Mouse (Mus musculus): Measurements from ENCODE around the gene Mdc1. TPM values are rescaled to one million over a fixed set of nuclear protein-coding genes. Genes with fewer than 3 reads are reported as not detected.

The Mdc1 gene
- polyA plus RNA-seq, 1 experiment from 2014 or later = 2.8 TPM

DNA sequence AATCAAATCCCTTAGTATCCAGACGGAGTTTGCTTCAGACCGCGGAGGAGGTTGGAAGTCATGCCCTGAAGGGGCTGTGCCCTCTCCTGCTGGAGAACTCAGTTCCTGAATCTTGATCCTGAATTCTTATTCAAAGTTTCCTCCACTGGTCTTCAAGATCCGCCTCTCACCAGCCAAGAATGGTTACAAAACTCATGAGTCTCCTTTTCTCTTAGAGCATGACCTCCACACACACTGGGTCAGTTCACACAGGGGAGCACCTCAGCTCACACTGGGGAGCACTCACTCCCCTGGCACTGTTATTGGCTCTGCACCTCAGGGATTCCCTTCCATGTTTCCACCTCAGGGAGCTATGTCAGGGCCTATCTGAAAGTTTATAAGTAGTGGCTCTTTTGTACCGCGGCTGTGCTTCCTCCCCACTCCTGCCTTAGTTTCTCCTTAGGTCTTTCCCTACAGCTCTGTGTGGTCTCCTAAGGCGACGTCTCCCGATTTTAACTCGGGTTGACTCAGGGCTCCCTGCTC, 23.6 kb downstream of the Mdc1 start:
- Histone ChIP-seq H3K27ac (ENCODE audit: low read length) (peak overlapping the region; percentile 90), H3K9ac (replicated peaks; ENCODE audit: low read depth) (peak overlapping the region; percentile 68), H3K4me2 (replicated peaks; ENCODE audit: low read depth, low read length) (peak overlapping the region; percentile 88), H3K27me3 (replicated peaks; ENCODE audit: insufficient read depth, low read length) (no peaks in the 10 kb centered on the region), H3K9me3 (ENCODE audit: low read length) (no peaks in the 10 kb centered on the region), H3K4me1 (ENCODE audit: insufficient read depth, low read depth, low read length) (peaks cover 9% of the 10 kb centered on the region; the same call in 1 of the 2 replicates), H3K36me3 (ENCODE audit: insufficient read depth, low read length) (no peaks in the 10 kb centered on the region), H3K4me3 (ENCODE audit: low read depth, low read length) (peak overlapping the region; percentile 51)
- TF ChIP-seq EP300 (IDR thresholded peaks at IDR 0.05) (no peak), CTCF (IDR thresholded peaks at IDR 0.05) (no peak)
- WGBS = 35% methylated on average over 10 of the region's 10 CpGs
- DNase-seq (ENCODE audit: low spot score) (no peak), ATAC-seq (no peak)

DNA sequence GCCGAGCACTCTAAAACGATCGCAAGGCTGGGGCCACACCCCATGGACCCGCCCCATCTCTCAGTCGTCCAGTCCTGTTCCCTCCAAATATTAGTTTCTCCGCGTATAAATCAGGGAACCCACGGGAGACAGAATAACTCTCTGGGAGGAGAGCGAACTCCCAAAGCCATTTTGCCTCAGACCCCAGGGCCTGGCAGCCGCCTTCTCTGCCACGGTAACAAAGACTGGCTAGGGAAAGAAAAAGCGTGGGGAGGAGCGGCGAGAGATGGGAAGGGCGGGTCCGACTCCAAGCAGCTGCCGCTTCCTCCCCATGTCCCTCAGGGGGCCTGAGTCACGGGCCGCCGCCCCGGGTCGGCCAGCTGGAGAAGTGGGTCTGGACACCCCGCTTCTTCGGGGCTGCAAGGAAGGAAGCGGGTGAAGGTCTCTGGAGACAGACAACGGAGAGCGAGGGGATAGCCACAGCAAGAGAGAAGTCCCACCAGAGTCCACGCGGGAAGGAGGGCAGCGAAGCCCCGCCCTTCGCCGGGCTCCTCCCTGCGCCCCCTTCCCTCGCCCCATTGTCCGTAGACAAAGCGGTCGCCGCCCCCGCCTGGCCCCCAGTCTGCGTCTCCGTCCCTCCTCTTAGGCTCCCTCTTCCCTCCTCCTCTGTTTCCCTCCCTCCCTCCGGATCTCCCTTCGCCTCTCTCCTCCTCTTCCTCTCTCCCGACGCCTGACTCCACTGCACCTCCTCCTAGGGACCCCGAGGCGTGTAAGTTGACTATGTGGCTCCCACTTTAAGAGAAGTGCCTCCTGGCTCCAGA, 24.4 kb downstream of the Mdc1 start, which contains the start of gene Ppp1r18:
Ppp1r18 (plus strand) TSS at position 113 of the 800 bp plus-strand sequence.
- Histone ChIP-seq H3K27me3 (replicated peaks; ENCODE audit: insufficient read depth, low read length) (no peaks in the 10 kb centered on the region), H3K9ac (replicated peaks; ENCODE audit: low read depth) (peak within 1 kb of the TSS; percentile 68), H3K4me3 (ENCODE audit: low read depth, low read length) (peak within 1 kb of the TSS; percentile 51), H3K4me1 (ENCODE audit: insufficient read depth, low read depth, low read length) (peaks cover 5% of the 10 kb centered on the region; the same call in 1 of the 2 replicates), H3K9me3 (ENCODE audit: low read length) (no peaks in the 10 kb centered on the region), H3K27ac (ENCODE audit: low read length) (peak within 1 kb of the TSS; percentile 90), H3K36me3 (ENCODE audit: insufficient read depth, low read length) (no peaks in the 10 kb centered on the region), H3K4me2 (replicated peaks; ENCODE audit: low read depth, low read length) (peak within 1 kb of the TSS; percentile 88)
- peak; percentile 88 for DNase-seq (ENCODE audit: low spot score)
- under 1% methylated on average over 37 of the region's 48 CpGs for WGBS
- TF ChIP-seq CTCF (IDR thresholded peaks at IDR 0.05) = no peak
- TF ChIP-seq EP300 (IDR thresholded peaks at IDR 0.05) = no peak; the same call in none of the 2 replicates
- peak; percentile 43 for ATAC-seq

DNA sequence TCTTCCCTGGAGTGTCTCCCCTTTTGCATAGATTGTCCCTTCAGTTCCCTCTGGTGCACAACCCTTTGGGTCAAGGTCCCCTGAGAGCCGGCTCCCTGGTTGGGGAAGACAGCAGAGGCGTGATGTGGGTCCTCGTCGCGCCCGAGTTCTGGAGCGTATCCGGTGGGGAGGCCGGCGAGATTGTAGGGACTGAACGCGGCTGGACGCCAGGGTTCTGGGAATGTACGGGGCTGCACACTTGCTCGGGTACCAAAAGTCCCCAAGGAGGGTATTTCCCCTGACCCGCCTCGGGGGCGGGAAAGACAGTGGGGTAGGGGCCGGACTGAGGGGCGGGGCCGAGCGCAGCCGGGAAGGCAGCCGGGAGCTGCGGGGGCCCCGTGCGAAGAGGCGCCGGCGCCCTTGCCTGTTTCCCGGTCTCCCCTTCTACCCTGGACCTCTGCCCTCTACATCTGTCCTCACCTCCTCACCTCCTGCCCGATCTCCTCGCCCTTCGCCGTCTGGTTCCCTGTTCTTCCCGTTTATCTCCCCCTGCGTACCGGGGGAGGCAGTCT, 25.0 kb downstream of the Mdc1 start:
- H3K9me3 ChIP-seq (ENCODE audit: low read length) = no peaks in the 10 kb centered on the region
- peak; percentile 18 for ATAC-seq
- peak; percentile 68 for DNase-seq (ENCODE audit: low spot score)
- no peaks in the 10 kb centered on the region for H3K27me3 ChIP-seq (replicated peaks; ENCODE audit: insufficient read depth, low read length)
- H3K9ac ChIP-seq (replicated peaks; ENCODE audit: low read depth) = peak overlapping the region; percentile 68
- H3K4me3 ChIP-seq (ENCODE audit: low read depth, low read length) = peak overlapping the region; percentile 51
- no peaks in the 10 kb centered on the region for H3K36me3 ChIP-seq (ENCODE audit: insufficient read depth, low read length)
- peaks cover 2% of the 10 kb centered on the region; the same call in 1 of the 2 replicates for H3K4me1 ChIP-seq (ENCODE audit: insufficient read depth, low read depth, low read length)
- peak overlapping the region; percentile 90 for H3K27ac ChIP-seq (ENCODE audit: low read length)
- peak; percentile 27; the same call in 1 of the 2 replicates for TF ChIP-seq EP300 (IDR thresholded peaks at IDR 0.05)
- no peak for TF ChIP-seq CTCF (IDR thresholded peaks at IDR 0.05)
- peak overlapping the region; percentile 88 for H3K4me2 ChIP-seq (replicated peaks; ENCODE audit: low read depth, low read length)
- WGBS = under 1% methylated on average over 20 of the region's 38 CpGs

DNA sequence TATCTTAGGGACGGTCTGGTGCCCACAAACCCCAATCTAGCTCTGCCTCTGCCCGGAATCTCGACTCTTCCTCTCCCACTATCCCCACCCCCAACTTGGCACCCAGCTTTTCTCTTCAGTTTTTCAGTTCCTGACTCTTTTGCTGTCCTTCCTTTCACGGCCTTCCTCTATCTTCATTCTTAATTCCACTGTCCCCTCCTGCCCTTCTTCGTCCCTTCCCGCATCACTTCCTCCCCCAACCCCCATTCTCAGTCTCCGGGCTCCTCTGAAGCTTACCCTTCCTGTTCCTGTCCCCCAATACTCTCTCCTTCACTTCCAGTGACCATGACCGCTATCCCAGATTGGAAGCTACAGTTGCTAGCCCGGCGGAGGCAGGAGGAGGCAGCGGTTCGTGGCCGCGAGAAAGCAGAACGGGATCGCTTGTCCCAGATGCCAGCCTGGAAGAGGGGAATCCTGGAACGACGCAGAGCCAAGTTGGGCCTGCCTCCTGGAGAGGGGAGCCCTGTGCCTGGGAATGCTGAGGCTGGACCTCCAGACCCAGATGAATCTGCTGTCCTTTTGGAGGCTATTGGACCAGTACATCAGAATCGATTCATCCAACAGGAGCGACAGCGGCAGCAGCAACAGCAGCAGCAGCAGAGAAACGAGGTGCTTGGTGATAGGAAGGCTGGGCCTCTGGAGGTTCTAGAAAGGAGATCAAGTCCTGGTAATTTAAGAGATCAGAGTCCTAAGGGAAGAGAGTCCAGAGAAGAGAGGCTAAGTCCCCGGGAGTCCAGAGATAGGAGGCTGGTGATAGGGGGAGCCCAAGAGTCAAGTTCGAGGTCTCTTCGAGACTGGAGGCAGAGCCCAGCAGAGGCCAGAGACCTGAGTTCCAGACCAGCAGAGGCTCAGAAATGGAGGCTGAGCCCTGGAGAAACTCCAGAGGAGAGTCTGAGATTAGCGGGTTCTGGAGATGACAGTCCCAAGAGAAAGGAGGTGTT, 25.9 kb downstream of the Mdc1 start:
- peak overlapping the region; percentile 90 for H3K27ac ChIP-seq (ENCODE audit: low read length)
- DNase-seq (ENCODE audit: low spot score) (peak; percentile 41), ATAC-seq (no peak)
- no peaks in the 10 kb centered on the region for H3K27me3 ChIP-seq (replicated peaks; ENCODE audit: insufficient read depth, low read length)
- no peaks in the 10 kb centered on the region for H3K9me3 ChIP-seq (ENCODE audit: low read length)
- peak overlapping the region; percentile 88 for H3K4me2 ChIP-seq (replicated peaks; ENCODE audit: low read depth, low read length)
- WGBS = 7% methylated on average over 26 of the region's 26 CpGs
- peak overlapping the region; percentile 51 for H3K4me3 ChIP-seq (ENCODE audit: low read depth, low read length)
- TF ChIP-seq EP300 (IDR thresholded peaks at IDR 0.05) (no peak), CTCF (IDR thresholded peaks at IDR 0.05) (peak; percentile 50)
- H3K36me3 ChIP-seq (ENCODE audit: insufficient read depth, low read length) = no peaks in the 10 kb centered on the region
- H3K9ac ChIP-seq (replicated peaks; ENCODE audit: low read depth) = peak overlapping the region; percentile 68
- peaks cover 2% of the 10 kb centered on the region; the same call in 1 of the 2 replicates for H3K4me1 ChIP-seq (ENCODE audit: insufficient read depth, low read depth, low read length)

DNA sequence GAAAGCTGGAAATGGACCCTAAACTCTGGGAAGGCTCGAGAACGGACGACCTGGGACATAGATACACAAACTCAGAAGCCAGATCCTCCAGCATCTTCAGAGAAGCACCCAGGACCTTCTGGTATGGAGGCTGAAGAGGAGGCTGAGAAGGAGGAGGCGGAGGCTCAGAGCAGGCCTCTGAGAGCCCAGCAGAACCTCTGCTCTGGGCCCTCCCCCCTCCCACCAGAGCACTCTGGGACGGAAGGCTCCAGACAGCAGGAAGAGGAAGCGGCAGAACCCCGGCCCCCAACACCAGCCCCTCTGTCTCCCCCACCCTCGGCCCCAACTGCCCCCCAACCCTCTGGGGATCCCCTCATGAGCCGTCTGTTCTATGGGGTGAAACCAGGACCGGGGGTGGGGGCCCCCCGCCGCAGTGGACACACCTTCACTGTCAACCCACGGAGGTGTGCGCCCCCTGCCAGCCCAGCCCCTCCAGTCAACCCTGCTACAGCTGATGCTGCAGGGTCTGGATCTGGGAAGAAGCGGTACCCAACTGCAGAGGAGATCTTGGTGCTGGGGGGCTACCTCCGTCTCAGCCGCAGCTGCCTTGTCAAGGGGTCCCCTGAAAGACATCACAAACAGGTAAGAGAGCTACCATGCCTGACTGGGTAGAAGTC, 27.0 kb downstream of the Mdc1 start:
- H3K9ac ChIP-seq (replicated peaks; ENCODE audit: low read depth) = peak overlapping the region; percentile 68
- H3K27me3 ChIP-seq (replicated peaks; ENCODE audit: insufficient read depth, low read length) = no peaks in the 10 kb centered on the region
- DNase-seq (ENCODE audit: low spot score) (peak; percentile 46), ATAC-seq (no peak)
- TF ChIP-seq EP300 (IDR thresholded peaks at IDR 0.05) = no peak
- no peak; the same call in 1 of the 2 replicates for TF ChIP-seq CTCF (IDR thresholded peaks at IDR 0.05)
- WGBS = 21% methylated on average over 16 of the region's 17 CpGs
- peak overlapping the region; percentile 51 for H3K4me3 ChIP-seq (ENCODE audit: low read depth, low read length)
- H3K4me2 ChIP-seq (replicated peaks; ENCODE audit: low read depth, low read length) = peak overlapping the region; percentile 88
- peak overlapping the region; percentile 90 for H3K27ac ChIP-seq (ENCODE audit: low read length)
- no peaks in the 10 kb centered on the region for H3K9me3 ChIP-seq (ENCODE audit: low read length)
- peaks cover 2% of the 10 kb centered on the region; the same call in 1 of the 2 replicates for H3K4me1 ChIP-seq (ENCODE audit: insufficient read depth, low read depth, low read length)
- no peaks in the 10 kb centered on the region for H3K36me3 ChIP-seq (ENCODE audit: insufficient read depth, low read length)

All from lung, postnatal 0 days (tissue).